Mouse (Mus musculus): ENCODE data around the gene Dnajb6. TPM values are rescaled to one million over a fixed set of nuclear protein-coding genes. Genes with fewer than 3 reads are reported as not detected.

Dnajb6 gene
- polyA plus RNA-seq, 1 experiment from 2014 or later = 81.4 TPM

DNA sequence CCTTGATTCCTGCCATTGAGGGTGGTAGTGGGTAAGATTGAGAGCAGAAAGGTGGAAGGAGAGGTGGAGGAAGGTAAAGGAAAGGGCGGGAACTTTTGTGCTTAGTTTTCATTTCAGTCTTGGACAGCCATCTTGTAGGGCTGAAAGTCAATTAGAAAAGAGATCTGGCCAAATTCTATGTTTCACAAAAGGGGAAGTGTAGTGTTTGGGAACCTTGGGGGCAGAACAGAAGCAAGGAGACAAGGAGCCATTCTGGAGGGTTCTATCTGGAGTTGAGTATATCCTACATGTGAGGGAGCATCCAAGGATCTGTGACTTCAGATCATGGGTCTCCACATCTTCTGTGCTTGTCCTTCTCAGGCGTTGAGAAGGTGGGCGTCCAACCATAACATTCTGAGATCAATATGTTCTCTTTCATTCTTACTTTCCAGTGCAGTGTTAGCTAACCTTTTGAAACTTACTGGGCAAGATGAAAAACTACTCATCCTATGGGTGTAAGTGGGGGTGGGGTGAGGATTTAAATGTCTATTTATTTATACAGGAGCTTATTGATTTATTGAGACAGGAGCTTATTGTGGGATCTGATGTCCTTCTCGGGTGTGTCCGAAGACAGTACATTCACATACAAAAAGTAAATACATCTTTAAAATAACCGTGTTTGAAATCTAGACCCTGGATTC is 517 bp upstream of the Dnajb6 start:
- peaks cover 40% of the 10 kb centered on the region for H3K4me1 ChIP-seq (replicated peaks)
- no peaks in the 10 kb centered on the region for H3K36me3 ChIP-seq (replicated peaks)
- no peaks in the 10 kb centered on the region for H3K27me3 ChIP-seq
- H3K27ac ChIP-seq (replicated peaks) = peak overlapping the region; percentile 95
- peak overlapping the region; percentile 81 for H3K4me2 ChIP-seq
- H3K9ac ChIP-seq = peak overlapping the region; percentile 92
- WGBS (ENCODE audit: insufficient replicate concordance) = 30% methylated on average over 6 of the region's 6 CpGs
- H3K4me3 ChIP-seq (replicated peaks) = peak overlapping the region; percentile 91
- H3K9me3 ChIP-seq (replicated peaks) = no peaks in the 10 kb centered on the region
- ATAC-seq (ENCODE audit: insufficient read depth) = 0 out of 2 replicates have a peak, but pooled peaks have one; percentile 1

DNA sequence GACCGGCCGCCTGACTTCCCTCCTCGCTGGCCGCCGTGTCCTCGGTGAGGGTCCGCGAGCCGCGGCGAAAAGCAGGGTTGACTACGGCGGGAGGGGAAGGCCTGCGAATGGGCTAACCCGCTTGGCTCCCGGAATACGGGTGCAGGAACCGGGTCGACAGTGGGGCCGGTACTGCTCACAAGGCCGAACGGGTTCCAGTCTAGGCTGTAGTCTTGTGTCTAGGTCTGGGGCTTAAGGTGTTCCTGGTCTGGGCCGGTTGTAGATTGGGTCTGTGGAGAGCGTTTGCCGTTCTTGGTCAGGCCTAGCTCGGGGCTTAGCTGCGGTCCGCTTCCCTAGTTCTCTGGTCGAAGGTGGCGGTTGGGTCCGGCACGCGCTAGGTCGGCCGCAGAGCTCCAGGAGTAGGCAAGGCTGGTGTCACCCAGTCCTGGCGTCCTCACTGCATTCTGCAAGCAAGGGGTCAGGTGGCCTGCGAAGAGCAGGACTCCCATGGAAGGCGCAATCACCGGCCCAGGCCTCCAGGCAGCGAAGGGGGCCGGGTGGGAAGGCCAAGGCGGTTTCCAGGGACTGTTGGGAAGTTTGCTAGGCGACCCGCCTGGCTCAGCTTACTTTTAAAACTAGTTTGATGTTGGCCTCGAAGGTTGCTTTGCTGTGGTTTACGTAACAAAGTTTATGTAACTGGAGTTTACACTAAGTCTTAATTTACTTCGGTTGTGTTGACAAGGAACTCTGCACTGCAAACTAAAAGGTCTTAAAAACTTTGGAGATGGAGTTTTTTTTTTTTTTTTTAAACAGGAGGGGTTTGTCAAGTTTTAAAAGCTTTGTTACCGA is 799 bp downstream of the Dnajb6 start:
- Histone ChIP-seq H3K4me2 (peak overlapping the region; percentile 81), H3K27me3 (no peaks in the 10 kb centered on the region), H3K9ac (peak overlapping the region; percentile 92), H3K27ac (replicated peaks) (peak overlapping the region; percentile 95), H3K4me1 (replicated peaks) (peaks cover 45% of the 10 kb centered on the region), H3K36me3 (replicated peaks) (no peaks in the 10 kb centered on the region), H3K4me3 (replicated peaks) (peak overlapping the region; percentile 91), H3K9me3 (replicated peaks) (no peaks in the 10 kb centered on the region)
- WGBS (ENCODE audit: insufficient replicate concordance) = under 1% methylated on average over 43 of the region's 48 CpGs
- peak; percentile 51 for ATAC-seq (ENCODE audit: insufficient read depth)

GRCm38 (mm10) chr5:29736942-29737341 is 1.5 kb downstream of the Dnajb6 start:
- 29% methylated on average over 9 of the region's 9 CpGs for WGBS (ENCODE audit: insufficient replicate concordance)
- Histone ChIP-seq H3K4me2 (peak overlapping the region; percentile 81), H3K27ac (replicated peaks) (peak overlapping the region; percentile 95), H3K9ac (peak overlapping the region; percentile 92), H3K4me1 (replicated peaks) (peaks cover 48% of the 10 kb centered on the region), H3K36me3 (replicated peaks) (peaks cover 2% of the 10 kb centered on the region; the same call in 1 of the 2 replicates), H3K4me3 (replicated peaks) (peak overlapping the region; percentile 91), H3K9me3 (replicated peaks) (no peaks in the 10 kb centered on the region), H3K27me3 (no peaks in the 10 kb centered on the region)
- no peak for ATAC-seq (ENCODE audit: insufficient read depth)

DNA sequence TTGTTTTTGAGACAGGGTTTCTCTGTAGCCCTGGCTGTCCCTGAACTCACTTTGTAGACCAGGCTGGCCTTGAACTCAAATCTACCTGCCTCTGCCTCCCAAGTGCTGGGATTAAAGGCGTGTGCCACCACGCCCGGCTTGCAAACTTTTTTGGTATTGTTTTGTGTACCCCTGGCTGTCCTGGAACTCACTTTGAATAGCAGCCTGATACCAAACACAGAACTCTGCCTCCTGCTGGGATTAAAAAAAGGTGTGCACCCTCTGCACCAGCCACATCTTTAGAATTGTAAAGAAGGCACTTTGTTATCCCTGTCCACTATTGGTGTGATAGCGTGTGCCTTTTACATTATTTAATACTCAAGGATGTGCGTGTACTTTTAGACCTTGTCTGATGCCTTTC is 2.0 kb downstream of the Dnajb6 start:
- Histone ChIP-seq H3K4me2 (peak overlapping the region; percentile 81), H3K9ac (0 out of 2 replicates have a peak overlapping the region, but pooled peaks have one; percentile 92), H3K27ac (replicated peaks) (0 out of 2 replicates have a peak overlapping the region, but pooled peaks have one; percentile 34), H3K27me3 (no peaks in the 10 kb centered on the region), H3K9me3 (replicated peaks) (no peaks in the 10 kb centered on the region), H3K36me3 (replicated peaks) (peaks cover 6% of the 10 kb centered on the region; the same call in 1 of the 2 replicates), H3K4me3 (replicated peaks) (peak overlapping the region; percentile 91), H3K4me1 (replicated peaks) (peaks cover 51% of the 10 kb centered on the region)
- no peak for ATAC-seq (ENCODE audit: insufficient read depth)
- WGBS (ENCODE audit: insufficient replicate concordance) = 70% methylated on average over 5 of the region's 5 CpGs

DNA sequence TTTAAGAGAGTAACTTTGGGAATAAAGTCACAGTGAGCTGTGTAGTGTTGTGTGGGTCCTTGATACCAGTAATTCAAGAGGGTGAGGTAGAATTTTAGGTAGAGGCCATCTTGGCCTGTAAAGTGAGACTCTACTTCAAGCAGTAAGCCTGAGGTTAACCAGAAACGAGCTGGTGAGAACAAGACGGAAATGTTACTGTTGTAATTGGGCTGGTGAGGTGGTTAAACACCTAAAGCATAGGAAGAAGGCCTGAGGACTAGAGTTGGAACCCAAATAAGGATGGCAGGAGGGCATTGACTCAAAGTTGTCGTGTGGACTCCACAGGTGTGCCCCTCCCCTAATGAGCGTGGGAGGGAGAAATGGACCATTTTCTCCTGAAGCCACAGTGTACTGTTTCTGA is 2.6 kb downstream of the Dnajb6 start:
- Histone ChIP-seq H3K27ac (replicated peaks) (no peak overlapping the region), H3K36me3 (replicated peaks) (peaks cover 6% of the 10 kb centered on the region), H3K4me1 (replicated peaks) (peaks cover 55% of the 10 kb centered on the region), H3K4me2 (peak overlapping the region; percentile 81; the same call in 1 of the 2 replicates), H3K9me3 (replicated peaks) (no peaks in the 10 kb centered on the region), H3K27me3 (no peaks in the 10 kb centered on the region), H3K4me3 (replicated peaks) (no peak overlapping the region), H3K9ac (no peak overlapping the region)
- ATAC-seq (ENCODE audit: insufficient read depth) = no peak
- 68% methylated on average over 4 of the region's 4 CpGs for WGBS (ENCODE audit: insufficient replicate concordance)

DNA sequence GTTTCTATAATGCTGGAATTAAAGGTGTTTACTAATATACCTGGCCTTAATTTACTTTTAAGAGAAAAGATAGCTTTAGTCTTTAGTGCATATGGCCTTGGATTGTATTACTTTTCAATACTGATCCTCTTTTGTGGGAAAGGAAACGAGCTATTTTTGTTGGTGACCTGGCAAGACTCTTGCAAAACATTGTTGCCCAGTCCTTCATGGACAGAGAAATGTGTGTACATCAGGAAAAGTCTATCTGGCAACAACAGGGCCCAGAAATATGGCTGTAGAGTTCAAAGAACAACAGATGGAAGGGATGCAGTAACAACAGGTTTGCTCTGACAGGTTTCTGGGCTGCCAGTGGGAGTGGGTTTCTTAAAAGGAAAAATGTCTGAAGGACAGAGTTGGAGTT is 5.2 kb downstream of the Dnajb6 start:
- no peak overlapping the region for H3K9ac ChIP-seq
- H3K36me3 ChIP-seq (replicated peaks) = peaks cover 17% of the 10 kb centered on the region
- H3K4me1 ChIP-seq (replicated peaks) = peaks cover 43% of the 10 kb centered on the region
- 61% methylated on average over 1 of the region's 1 CpGs for WGBS (ENCODE audit: insufficient replicate concordance)
- H3K4me2 ChIP-seq = no peak overlapping the region
- no peak overlapping the region for H3K27ac ChIP-seq (replicated peaks)
- no peaks in the 10 kb centered on the region for H3K9me3 ChIP-seq (replicated peaks)
- ATAC-seq (ENCODE audit: insufficient read depth) = no peak
- H3K4me3 ChIP-seq (replicated peaks) = no peak overlapping the region
- no peaks in the 10 kb centered on the region for H3K27me3 ChIP-seq

- WGBS (ENCODE audit: insufficient replicate concordance) = 73% methylated on average over 4 of the region's 4 CpGs
- no peak overlapping the region for H3K4me2 ChIP-seq
- peaks cover 43% of the 10 kb centered on the region for H3K4me1 ChIP-seq (replicated peaks)
- no peaks in the 10 kb centered on the region for H3K27me3 ChIP-seq
- no peak overlapping the region for H3K9ac ChIP-seq
- H3K27ac ChIP-seq (replicated peaks) = no peak overlapping the region
- peaks cover 17% of the 10 kb centered on the region for H3K36me3 ChIP-seq (replicated peaks)
- no peak for ATAC-seq (ENCODE audit: insufficient read depth)
- H3K9me3 ChIP-seq (replicated peaks) = no peaks in the 10 kb centered on the region
- H3K4me3 ChIP-seq (replicated peaks) = no peak overlapping the region
Observed at GRCm38 (mm10) chr5:29741093-29741492, 5.6 kb downstream of the Dnajb6 start.

DNA sequence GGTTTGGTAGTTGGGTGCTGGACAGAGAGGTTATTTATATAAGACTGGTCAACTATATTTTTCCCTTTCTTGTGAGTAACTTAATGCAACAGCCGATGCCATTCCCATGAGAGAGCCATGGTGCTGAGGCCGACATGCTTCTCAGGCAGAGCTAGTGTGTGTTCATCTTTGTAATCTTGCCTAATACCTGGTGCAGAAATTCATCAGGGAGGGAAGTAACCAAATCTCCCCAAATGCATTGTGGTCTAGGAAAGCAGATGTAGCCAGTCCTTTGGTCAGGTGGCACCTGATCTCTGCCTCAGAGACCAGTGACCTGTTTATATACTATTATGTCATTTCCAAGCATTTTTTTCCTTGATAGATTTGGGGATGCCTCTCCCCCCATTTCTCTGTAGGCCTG is 12.2 kb downstream of the Dnajb6 start:
- ATAC-seq (ENCODE audit: insufficient read depth) = no peak
- no peaks in the 10 kb centered on the region for H3K9me3 ChIP-seq (replicated peaks)
- peaks cover 2% of the 10 kb centered on the region; the same call in 1 of the 2 replicates for H3K4me1 ChIP-seq (replicated peaks)
- no peak overlapping the region for H3K4me3 ChIP-seq (replicated peaks)
- H3K27ac ChIP-seq (replicated peaks) = no peak overlapping the region
- no peak overlapping the region for H3K9ac ChIP-seq
- no peak overlapping the region for H3K4me2 ChIP-seq
- H3K36me3 ChIP-seq (replicated peaks) = peaks cover 46% of the 10 kb centered on the region
- no peaks in the 10 kb centered on the region for H3K27me3 ChIP-seq
- WGBS (ENCODE audit: insufficient replicate concordance) = 89% methylated on average over 2 of the region's 2 CpGs

DNA sequence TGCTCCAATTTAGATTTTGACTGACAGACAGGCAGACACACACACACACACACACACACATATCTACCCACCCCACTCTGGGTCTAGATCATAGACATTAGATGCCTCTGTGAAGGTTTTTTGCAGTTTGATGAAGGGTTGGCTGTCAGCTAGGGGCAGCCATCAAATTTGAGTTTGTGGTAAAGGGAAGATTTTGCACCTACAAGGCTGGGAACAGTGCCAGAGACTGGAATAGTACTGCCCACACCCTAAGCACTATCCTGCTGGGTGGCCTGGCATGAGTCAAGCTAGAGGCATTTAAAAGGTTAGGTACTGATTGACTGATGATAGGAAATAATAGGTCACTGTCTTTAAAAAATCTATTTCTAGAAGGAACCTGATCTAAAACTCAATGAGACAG is 15.8 kb downstream of the Dnajb6 start:
- Histone ChIP-seq H3K4me2 (no peak overlapping the region), H3K27ac (replicated peaks) (no peak overlapping the region), H3K9me3 (replicated peaks) (no peaks in the 10 kb centered on the region), H3K4me1 (replicated peaks) (no peaks in the 10 kb centered on the region), H3K9ac (no peak overlapping the region), H3K27me3 (no peaks in the 10 kb centered on the region), H3K4me3 (replicated peaks) (no peak overlapping the region), H3K36me3 (replicated peaks) (peaks cover 72% of the 10 kb centered on the region)
- ATAC-seq (ENCODE audit: insufficient read depth) = no peak

- Histone ChIP-seq H3K4me3 (replicated peaks) (no peak overlapping the region), H3K9ac (no peak overlapping the region), H3K4me1 (replicated peaks) (no peaks in the 10 kb centered on the region), H3K27ac (replicated peaks) (no peak overlapping the region), H3K36me3 (replicated peaks) (peaks cover 82% of the 10 kb centered on the region), H3K4me2 (no peak overlapping the region), H3K27me3 (no peaks in the 10 kb centered on the region), H3K9me3 (replicated peaks) (no peaks in the 10 kb centered on the region)
- no peak for ATAC-seq (ENCODE audit: insufficient read depth)
Observed at GRCm38 (mm10) chr5:29752894-29753293, 17.4 kb downstream of the Dnajb6 start.

- Histone ChIP-seq H3K27ac (replicated peaks) (no peak overlapping the region), H3K4me2 (no peak overlapping the region), H3K4me1 (replicated peaks) (no peaks in the 10 kb centered on the region), H3K9me3 (replicated peaks) (no peaks in the 10 kb centered on the region), H3K4me3 (replicated peaks) (no peak overlapping the region), H3K9ac (no peak overlapping the region), H3K36me3 (replicated peaks) (peaks cover 83% of the 10 kb centered on the region), H3K27me3 (no peaks in the 10 kb centered on the region)
- ATAC-seq (ENCODE audit: insufficient read depth) = no peak
- WGBS (ENCODE audit: insufficient replicate concordance) = 69% methylated on average over 5 of the region's 5 CpGs
Observed at GRCm38 (mm10) chr5:29759318-29759717, 23.8 kb downstream of the Dnajb6 start.

All from liver, embryonic 15.5 days (tissue).